Mouse (Mus musculus) kidney, postnatal 0 days (tissue): ENCODE results near the gene Suox. TPM values are rescaled to one million over a fixed set of nuclear protein-coding genes. Genes with fewer than 3 reads are reported as not detected.

ENCODE experiments used
- ATAC-seq: fragments of 200-750 bp; cut with Nextera tagmentation; replicated peaks from 2 replicates; pipeline ENCODE4 v1.8.0; 2017; ENCODE audit warnings: low read depth, moderate number of reproducible peaks, moderate TSS enrichment, moderate library complexity; ENCODE audit not compliant: low FRiP score
- DNase-seq: peaks from one replicate; pipeline ENCODE4 v3.0.0-alpha.2; 2016; ENCODE audit warnings: low spot score
- H3K27ac ChIP-seq: fragments of 300-500 bp; sonication (generic); 2 replicates; pipeline ENCODE4 v1.5.1; 2014; ENCODE audit warnings: mild to moderate bottlenecking
- H3K27me3 ChIP-seq: fragments of 300-500 bp; sonication (generic); 2 replicates; pipeline ENCODE4 v1.6.1; 2014; ENCODE audit warnings: low read length, mixed read lengths; ENCODE audit not compliant: insufficient read depth
- H3K36me3 ChIP-seq: fragments of 300-500 bp; sonication (generic); 2 replicates; pipeline ENCODE4 v1.6.1; 2014; ENCODE audit warnings: low read length, mixed read lengths; ENCODE audit not compliant: insufficient read depth
- H3K4me1 ChIP-seq: fragments of 300-500 bp; sonication (generic); replicated peaks from 2 replicates; pipeline ENCODE4 v1.6.1; 2014; ENCODE audit warnings: antibody characterized with exemption, low read length, mixed read lengths; ENCODE audit not compliant: insufficient read depth
- H3K4me2 ChIP-seq: fragments of 300-500 bp; sonication (generic); 2 replicates; pipeline ENCODE4 v1.6.1; 2014; ENCODE audit warnings: mild to moderate bottlenecking, low read length, moderate library complexity, mixed read lengths
- H3K4me3 ChIP-seq: fragments of 300-500 bp; sonication (generic); replicated peaks from 2 replicates; pipeline ENCODE4 v1.5.1; 2014; ENCODE audit warnings: low read depth, low read length
- H3K9ac ChIP-seq: fragments of 300-500 bp; sonication (generic); 2 replicates; pipeline ENCODE4 v1.6.1; 2014; ENCODE audit warnings: low read depth, low read length
- H3K9me3 ChIP-seq: fragments of 300-500 bp; sonication (generic); replicated peaks from 2 replicates; pipeline ENCODE4 v1.6.1; 2016; ENCODE audit warnings: low read length, inconsistent platforms, mixed read lengths
- CTCF ChIP-seq: IDR thresholded peaks from 2 replicates; pipeline ENCODE4 v1.5.1; 2016; ENCODE audit warnings: antibody characterized with exemption, low read depth, mild to moderate bottlenecking, moderate library complexity
- WGBS: fragments of 180-500 bp; shearing (Covaris S2); extraction: QIAGEN DNeasy Blood & Tissue Kit; methylation state at CpG from one replicate; pipeline ENCODE4 v1.1.7; 2014; 5-methylcytosine and 5-hydroxymethylcytosine counted together
- polyA plus RNA-seq: library from polyadenylated mRNA; unstranded; fragments of >200 nt; fragmentation: Nextera tagmentation; extraction: Ambion mirVana; gene quantifications from 2 replicates; pipeline ENCODE4 v1.2.1, GENCODE M21; 2015

Suox gene
- polyA plus RNA-seq, 1 experiment from 2014 or later, result 15.1 TPM

GRCm38 (mm10) chr10:128665307-128665706 lies 8.6 kb downstream of the Suox start:
- H3K4me2 ChIP-seq, result no peak overlapping the region
- no peak overlapping the region for H3K4me3 ChIP-seq
- TF ChIP-seq CTCF, result no peak
- H3K36me3 ChIP-seq, result no peaks in the 10 kb centered on the region
- no peaks in the 10 kb centered on the region for H3K27me3 ChIP-seq
- ATAC-seq (no peak), DNase-seq (no peak)
- 86% methylated on average over 3 of the region's 3 CpGs for WGBS
- H3K9me3 ChIP-seq, result no peaks in the 10 kb centered on the region
- H3K9ac ChIP-seq, result no peak overlapping the region
- no peaks in the 10 kb centered on the region for H3K4me1 ChIP-seq
- no peak overlapping the region for H3K27ac ChIP-seq

GRCm38 (mm10) chr10:128664808-128665207 lies 9.1 kb downstream of the Suox start:
- TF ChIP-seq CTCF, result no peak
- 77% methylated on average over 3 of the region's 3 CpGs for WGBS
- no peak overlapping the region for H3K27ac ChIP-seq
- ATAC-seq, result no peak
- no peaks in the 10 kb centered on the region for H3K9me3 ChIP-seq
- no peak overlapping the region for H3K9ac ChIP-seq
- no peak overlapping the region for H3K4me3 ChIP-seq
- no peaks in the 10 kb centered on the region for H3K36me3 ChIP-seq
- H3K4me1 ChIP-seq, result no peaks in the 10 kb centered on the region
- H3K4me2 ChIP-seq, result no peak overlapping the region
- H3K27me3 ChIP-seq, result no peaks in the 10 kb centered on the region
- DNase-seq, result no peak

DNA sequence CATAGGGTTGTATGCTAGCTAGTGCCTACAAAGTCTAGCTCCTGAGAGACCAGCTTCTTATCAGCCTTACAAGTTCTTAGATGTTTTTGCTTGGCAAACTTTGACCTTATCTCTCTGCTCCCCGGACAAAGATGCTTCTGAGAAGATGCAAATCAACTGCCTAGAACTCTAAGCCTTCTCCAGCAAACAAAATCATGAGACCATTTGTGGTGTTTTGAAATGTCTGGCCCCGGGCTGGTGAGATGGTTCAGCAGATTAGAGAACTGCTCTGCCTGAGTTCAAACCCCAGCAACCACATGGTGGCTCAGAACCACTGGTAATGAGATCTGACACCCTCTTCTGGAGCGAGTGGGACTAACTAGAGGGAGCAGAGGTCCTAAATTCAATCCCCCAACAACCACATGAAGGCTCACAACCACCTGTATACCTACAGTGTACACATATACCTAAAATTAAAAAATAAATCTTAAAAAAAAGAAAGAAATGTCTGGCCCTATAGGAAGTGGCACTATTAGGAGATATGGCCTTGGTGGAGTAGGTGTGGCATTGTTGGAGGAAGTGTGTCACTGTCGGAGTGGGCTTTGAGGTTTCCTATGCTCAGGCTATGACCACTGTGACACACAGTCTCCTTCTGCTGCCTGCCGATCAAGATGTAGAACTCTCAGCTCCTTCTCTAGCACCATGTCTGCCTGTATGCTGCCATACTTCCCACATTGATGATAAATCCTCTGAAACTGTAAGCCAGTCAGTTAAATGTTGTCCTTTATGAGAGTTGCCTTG lies 10.2 kb downstream of the Suox start:
- H3K4me2 ChIP-seq, result no peak overlapping the region
- no peaks in the 10 kb centered on the region for H3K4me1 ChIP-seq
- DNase-seq, result no peak
- no peak overlapping the region for H3K27ac ChIP-seq
- H3K9me3 ChIP-seq, result no peaks in the 10 kb centered on the region
- no peak overlapping the region for H3K4me3 ChIP-seq
- H3K27me3 ChIP-seq, result no peaks in the 10 kb centered on the region
- WGBS, result 63% methylated on average over 5 of the region's 5 CpGs
- TF ChIP-seq CTCF, result no peak
- ATAC-seq, result no peak
- no peaks in the 10 kb centered on the region for H3K36me3 ChIP-seq
- H3K9ac ChIP-seq, result no peak overlapping the region

- H3K27ac ChIP-seq, result no peak overlapping the region
- H3K4me1 ChIP-seq, result no peaks in the 10 kb centered on the region
- no peak overlapping the region for H3K4me2 ChIP-seq
- H3K9ac ChIP-seq, result no peak overlapping the region
- TF ChIP-seq CTCF, result no peak
- no peak overlapping the region for H3K4me3 ChIP-seq
- H3K9me3 ChIP-seq, result no peaks in the 10 kb centered on the region
- no peak for ATAC-seq
- no peak for DNase-seq
- H3K27me3 ChIP-seq, result no peaks in the 10 kb centered on the region
- no peaks in the 10 kb centered on the region for H3K36me3 ChIP-seq
Observed at GRCm38 (mm10) chr10:128662465-128662864, 11.4 kb downstream of the Suox start.

GRCm38 (mm10) chr10:128659490-128659889 lies 14.4 kb downstream of the Suox start:
- no peak overlapping the region for H3K27ac ChIP-seq
- ATAC-seq (no peak), DNase-seq (peak; percentile 29)
- H3K4me3 ChIP-seq, result no peak overlapping the region
- H3K9ac ChIP-seq, result no peak overlapping the region
- no peaks in the 10 kb centered on the region for H3K9me3 ChIP-seq
- no peak overlapping the region for H3K4me2 ChIP-seq
- TF ChIP-seq CTCF, result no peak
- no peaks in the 10 kb centered on the region for H3K27me3 ChIP-seq
- H3K4me1 ChIP-seq, result 0 out of 2 replicates have a peak, but pooled peaks cover 4% of the 10 kb centered on the region
- H3K36me3 ChIP-seq, result no peaks in the 10 kb centered on the region
- 30% methylated on average over 9 of the region's 9 CpGs for WGBS

GRCm38 (mm10) chr10:128657844-128658243 lies 16.0 kb downstream of the Suox start:
- ATAC-seq, result no peak
- no peak overlapping the region for H3K9ac ChIP-seq
- no peaks in the 10 kb centered on the region for H3K36me3 ChIP-seq
- no peak overlapping the region for H3K27ac ChIP-seq
- H3K9me3 ChIP-seq, result no peaks in the 10 kb centered on the region
- no peak overlapping the region for H3K4me2 ChIP-seq
- 57% methylated on average over 9 of the region's 9 CpGs for WGBS
- no peaks in the 10 kb centered on the region for H3K27me3 ChIP-seq
- H3K4me1 ChIP-seq, result 0 out of 2 replicates have a peak, but pooled peaks cover 4% of the 10 kb centered on the region
- no peak for DNase-seq
- no peak overlapping the region for H3K4me3 ChIP-seq
- no peak for TF ChIP-seq CTCF
